Mouse (Mus musculus): ENCODE measurements at regions not wholly inside any gene's neighbourhood (a gene's known extent, or its start where the extent isn't known, plus 50 kb on each side); places are given as distances from the start of the nearest gene placed in this dataset.

DNA sequence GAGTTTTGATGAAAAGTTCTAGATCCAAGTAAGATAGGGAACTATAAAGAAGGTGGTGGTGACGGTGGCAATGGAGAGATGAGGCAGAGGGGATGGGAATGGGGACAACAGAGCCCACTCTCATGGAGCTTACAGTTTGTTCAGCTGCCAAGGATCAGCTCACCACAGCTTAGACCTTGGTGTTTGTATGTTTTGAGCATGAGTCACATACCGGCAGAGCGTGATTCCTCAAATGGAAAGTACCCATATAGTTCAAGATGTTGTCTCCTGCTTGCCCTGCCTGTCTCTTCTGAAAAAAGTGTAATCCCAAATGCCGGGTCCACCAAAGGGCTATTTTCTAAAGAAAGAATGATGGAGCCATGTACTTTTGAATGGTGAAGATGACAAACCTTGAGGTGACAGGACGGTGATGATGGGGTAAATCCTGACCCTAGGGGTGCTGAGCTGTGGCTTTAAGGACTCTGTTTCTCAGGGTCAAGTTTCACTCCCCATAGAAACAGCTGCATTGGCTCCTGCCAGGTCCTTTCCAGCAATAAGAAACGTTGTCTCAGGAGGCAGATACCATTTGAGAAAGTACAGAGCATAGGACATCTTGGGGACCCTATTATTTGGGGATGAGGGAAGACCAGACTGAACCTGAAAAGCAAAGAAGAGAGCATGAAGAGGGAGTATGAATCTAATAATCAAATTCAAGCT is 62.8 kb upstream of the Akap6 start:
- H3K9ac ChIP-seq (ENCODE audit: control insufficient read depth, low read depth, low read length, poor library complexity, severe bottlenecking), result no peak overlapping the region
- H3K27me3 ChIP-seq (ENCODE audit: control insufficient read depth in 1 of 2, insufficient read depth in 2 of 2, low read length in 2 of 2), result no peaks in the 10 kb centered on the region
- no peak for DNase-seq (ENCODE audit: low read depth, low spot score)
- no peak overlapping the region for H3K4me3 ChIP-seq (ENCODE audit: control insufficient read depth in 1 of 2, insufficient read depth in 1 of 2, low read depth in 2 of 2, low read length in 2 of 2)
- no peak for TF ChIP-seq MAX (IDR thresholded peaks at IDR 0.05; ENCODE audit: low read length)
- TF ChIP-seq NELFE (IDR thresholded peaks at IDR 0.05; ENCODE audit: low read depth, low read length), result no peak
- no peak for TF ChIP-seq USF1 (IDR thresholded peaks at IDR 0.05; ENCODE audit: low read depth, low read length)
- TF ChIP-seq RCOR1 (IDR thresholded peaks at IDR 0.05; ENCODE audit: low read depth, low read length), result no peak
- TF ChIP-seq MAZ (IDR thresholded peaks at IDR 0.05; ENCODE audit: low read depth, low read length), result no peak
- TF ChIP-seq ZNF384 (IDR thresholded peaks at IDR 0.05; ENCODE audit: low read depth, low read length), result no peak
- no peak for TF ChIP-seq TCF12 (IDR thresholded peaks at IDR 0.05; ENCODE audit: low read depth, low read length)
- no peak for TF ChIP-seq EP300 (IDR thresholded peaks at IDR 0.05; ENCODE audit: low read depth in 1 of 2, low read length in 2 of 2)
- no peaks in the 10 kb centered on the region for H3K79me2 ChIP-seq (ENCODE audit: control insufficient read depth, insufficient read depth, low read length, poor library complexity)
- H3K4me1 ChIP-seq (ENCODE audit: control insufficient read depth in 1 of 2, insufficient read depth in 2 of 2, low read length in 2 of 2), result peaks cover 3 to 11% of the 10 kb centered on the region in 2 experiments
- H3K27ac ChIP-seq (ENCODE audit: control insufficient read depth, low read depth, low read length), result no peak overlapping the region
- peaks cover 0 to 2% of the 10 kb centered on the region in 2 experiments; a peak in 1 of 4 replicates for H3K36me3 ChIP-seq (ENCODE audit: control insufficient read depth in 1 of 2, insufficient read depth in 2 of 2, low read length in 2 of 2)
- no peaks in the 10 kb centered on the region for H3K9me3 ChIP-seq (replicated peaks; ENCODE audit: insufficient read depth, low read length)

- Histone ChIP-seq H3K4me3 (ENCODE audit: control insufficient read depth in 1 of 2, insufficient read depth in 1 of 2, low read depth in 2 of 2, low read length in 2 of 2) (no peak overlapping the region), H3K36me3 (ENCODE audit: control insufficient read depth in 1 of 2, insufficient read depth in 2 of 2, low read length in 2 of 2) (0 out of 4 replicates have a peak, but pooled peaks cover 0 to 2% of the 10 kb centered on the region in 2 experiments), H3K79me2 (ENCODE audit: control insufficient read depth, insufficient read depth, low read length, poor library complexity) (no peaks in the 10 kb centered on the region), H3K27me3 (ENCODE audit: control insufficient read depth in 1 of 2, insufficient read depth in 2 of 2, low read length in 2 of 2) (no peaks in the 10 kb centered on the region), H3K9me3 (replicated peaks; ENCODE audit: insufficient read depth, low read length) (no peaks in the 10 kb centered on the region), H3K9ac (ENCODE audit: control insufficient read depth, low read depth, low read length, poor library complexity, severe bottlenecking) (no peak overlapping the region), H3K4me1 (ENCODE audit: control insufficient read depth in 1 of 2, insufficient read depth in 2 of 2, low read length in 2 of 2) (peaks cover 3 to 11% of the 10 kb centered on the region in 2 experiments), H3K27ac (ENCODE audit: control insufficient read depth, low read depth, low read length) (no peak overlapping the region)
- DNase-seq (ENCODE audit: low read depth, low spot score), result no peak
- TF ChIP-seq TBP (IDR thresholded peaks at IDR 0.05; ENCODE audit: low read depth, low read length) (peak; percentile 94), SMC3 (IDR thresholded peaks at IDR 0.05; ENCODE audit: low read depth, low read length) (no peak)
Observed at GRCm38 (mm10) chr12:52636920-52637319, 62.3 kb upstream of the Akap6 start.

- peak overlapping the region; percentile 55 for H3K9ac ChIP-seq (ENCODE audit: control insufficient read depth, low read depth, low read length, poor library complexity, severe bottlenecking)
- H3K27me3 ChIP-seq (ENCODE audit: control insufficient read depth in 1 of 2, insufficient read depth in 2 of 2, low read length in 2 of 2), result no peaks in the 10 kb centered on the region
- H3K9me3 ChIP-seq (replicated peaks; ENCODE audit: insufficient read depth, low read length), result no peaks in the 10 kb centered on the region
- H3K4me3 ChIP-seq (ENCODE audit: control insufficient read depth in 1 of 2, insufficient read depth in 1 of 2, low read depth in 2 of 2, low read length in 2 of 2), result peak overlapping the region; percentile 38 to 41
- H3K79me2 ChIP-seq (ENCODE audit: control insufficient read depth, insufficient read depth, low read length, poor library complexity), result no peaks in the 10 kb centered on the region
- 0 out of 4 replicates have a peak, but pooled peaks cover 0 to 2% of the 10 kb centered on the region in 2 experiments for H3K36me3 ChIP-seq (ENCODE audit: control insufficient read depth in 1 of 2, insufficient read depth in 2 of 2, low read length in 2 of 2)
- peak overlapping the region; percentile 20 for H3K27ac ChIP-seq (ENCODE audit: control insufficient read depth, low read depth, low read length)
- H3K4me1 ChIP-seq (ENCODE audit: control insufficient read depth in 1 of 2, insufficient read depth in 2 of 2, low read length in 2 of 2), result peaks cover 3 to 11% of the 10 kb centered on the region in 2 experiments
- DNase-seq (ENCODE audit: low read depth, low spot score), result peak; percentile 83
- no peak for TF ChIP-seq NRF1 (IDR thresholded peaks at IDR 0.05; ENCODE audit: insufficient read depth, low read depth, low read length, poor library complexity, severe bottlenecking)
- TF ChIP-seq UBTF (IDR thresholded peaks at IDR 0.05; ENCODE audit: borderline replicate concordance, insufficient read depth, low read depth, low read length), result no peak
- no peak for TF ChIP-seq BHLHE40 (IDR thresholded peaks at IDR 0.05; ENCODE audit: borderline replicate concordance, low read depth, low read length)
- TF ChIP-seq GATA1 (IDR thresholded peaks at IDR 0.05; ENCODE audit: low read depth, low read length), result peak; percentile 22; the same call in 1 of the 2 replicates
- 0 out of 2 replicates have a peak, but pooled peaks have one; percentile 27 for TF ChIP-seq ETS1 (IDR thresholded peaks at IDR 0.05; ENCODE audit: low read depth, low read length)
- TF ChIP-seq SIN3A (IDR thresholded peaks at IDR 0.05; ENCODE audit: low read length), result peak; percentile 86
- TF ChIP-seq ZMIZ1 (IDR thresholded peaks at IDR 0.05; ENCODE audit: low read depth, low read length), result no peak
- TF ChIP-seq MXI1 (IDR thresholded peaks at IDR 0.05; ENCODE audit: low read depth, low read length), result no peak; the same call in 1 of the 2 replicates
- TF ChIP-seq KAT2A (conservative IDR thresholded peaks at IDR 0.05; ENCODE audit: low read depth, low read length), result no peak
- 0 out of 2 replicates have a peak, but pooled peaks have one; percentile 13 for TF ChIP-seq MAFK (IDR thresholded peaks at IDR 0.05; ENCODE audit: borderline replicate concordance, low read depth, low read length)
- TF ChIP-seq RCOR1 (IDR thresholded peaks at IDR 0.05; ENCODE audit: low read depth, low read length), result no peak
- 0 out of 2 replicates have a peak, but pooled peaks have one; percentile 46 for TF ChIP-seq CHD1 (IDR thresholded peaks at IDR 0.05; ENCODE audit: low read depth, low read length)
- 0 out of 2 replicates have a peak, but pooled peaks have one; percentile 49 for TF ChIP-seq JUND (IDR thresholded peaks at IDR 0.05; ENCODE audit: low read depth, low read length)
- peak; percentile 95 for TF ChIP-seq RAD21 (IDR thresholded peaks at IDR 0.05; ENCODE audit: low read depth, low read length)
Observed at GRCm38 (mm10) chr12:52637506-52638249, 61.5 kb upstream of the Akap6 start.
